Mouse (Mus musculus) urinary bladder, adult 18-20 months (tissue): ENCODE data around the gene Pde12.
"Not testable (repeated sequence)": the region's sequence is repeated elsewhere in the genome, so short reads cannot be mapped to it uniquely, and the experiment has no call there.

Experiments
- DNase-seq, 2 experiments: peaks; one replicate each; pipeline ENCODE4 v3.0.0; 2022; ENCODE audit warnings: low spot score in 2 of 2, mixed read lengths in 2 of 2

Pde12 gene

GRCm38 (mm10) chr14:26669292-26670073 lies at the start of gene Pde12:
Gene Pde12, minus strand, starts transcription at chr14:26669883.
- DNase-seq = peak; percentile 81 to 91

- not testable (repeated sequence) for DNase-seq
Observed at GRCm38 (mm10) chr14:26705246-26705645, 35.6 kb upstream of the Pde12 start.

- DNase-seq = no peak
Observed at GRCm38 (mm10) chr14:26697912-26698311, 28.2 kb upstream of the Pde12 start.

- DNase-seq = no peak
Observed at GRCm38 (mm10) chr14:26692974-26693373, 23.3 kb upstream of the Pde12 start, which contains the start of gene Dnah12. Gene Dnah12, plus strand, starts transcription at chr14:26693274.

- DNase-seq = no peak
Observed at GRCm38 (mm10) chr14:26691363-26691762, 21.7 kb upstream of the Pde12 start.

GRCm38 (mm10) chr14:26690727-26691126 lies 21.0 kb upstream of the Pde12 start:
- DNase-seq = no peak

- DNase-seq = no peak
Observed at GRCm38 (mm10) chr14:26675791-26676190, 6.1 kb upstream of the Pde12 start.

GRCm38 (mm10) chr14:26675371-26675770 lies 5.7 kb upstream of the Pde12 start:
- DNase-seq = no peak

GRCm38 (mm10) chr14:26674476-26675169 lies 4.9 kb upstream of the Pde12 start:
- not testable (repeated sequence) for DNase-seq

- DNase-seq = not testable (repeated sequence)
Observed at GRCm38 (mm10) chr14:26671870-26672615, 2.4 kb upstream of the Pde12 start.

- no peak for DNase-seq
Observed at GRCm38 (mm10) chr14:26670964-26671363, 1.3 kb upstream of the Pde12 start.

GRCm38 (mm10) chr14:26668371-26669291 lies 1.1 kb downstream of the Pde12 start:
- DNase-seq = peak; percentile 23 to 33

- no peak for DNase-seq
Observed at GRCm38 (mm10) chr14:26667991-26668370, 1.7 kb downstream of the Pde12 start.

GRCm38 (mm10) chr14:26663851-26664250 lies 5.8 kb downstream of the Pde12 start:
- DNase-seq = no peak

GRCm38 (mm10) chr14:26662488-26662887 lies 7.2 kb downstream of the Pde12 start:
- DNase-seq = no peak

- no peak for DNase-seq
Observed at GRCm38 (mm10) chr14:26662016-26662415, 7.7 kb downstream of the Pde12 start.

- DNase-seq = no peak
Observed at GRCm38 (mm10) chr14:26660233-26660632, 9.4 kb downstream of the Pde12 start.

- no peak for DNase-seq
Observed at GRCm38 (mm10) chr14:26658178-26658577, 11.5 kb downstream of the Pde12 start.

- DNase-seq = no peak
Observed at GRCm38 (mm10) chr14:26651901-26652300, 17.8 kb downstream of the Pde12 start.

GRCm38 (mm10) chr14:26647811-26648210 lies 21.9 kb downstream of the Pde12 start:
- DNase-seq = no peak

- DNase-seq = no peak
Observed at GRCm38 (mm10) chr14:26645989-26646650, 23.6 kb downstream of the Pde12 start.
